Mouse (Mus musculus) heart, embryonic 14.5 days (tissue): ENCODE results near the gene Ccdc33. TPM values are rescaled to one million over a fixed set of nuclear protein-coding genes. Genes with fewer than 3 reads are reported as not detected.

Experiments used
- ATAC-seq: fragments of 200-750 bp; cut with Nextera tagmentation; 2 replicates; pipeline ENCODE4 v1.8.0; 2017; ENCODE audit warnings: low read depth, moderate TSS enrichment; ENCODE audit not compliant: insufficient number of reproducible peaks, insufficient read depth, low FRiP score
- H3K27ac ChIP-seq, 2 experiments: fragments of 200-500 bp in 1 of 2; fragments of 300-500 bp in 1 of 2; sonication (generic) in 1 of 2; replicated peaks in 1 of 2; 2 replicates each; pipeline ENCODE4 v1.5.1; 2012 to 2014; ENCODE audit warnings: low read depth in 2 of 2, low read length in 2 of 2, control low read depth in 1 of 2, mild to moderate bottlenecking in 1 of 2, mixed read lengths in 1 of 2; ENCODE audit not compliant: control insufficient read depth in 1 of 2, insufficient read depth in 1 of 2
- H3K27me3 ChIP-seq: fragments of 300-500 bp; sonication (generic); 2 replicates; pipeline ENCODE4 v1.6.1; 2014; ENCODE audit warnings: mild to moderate bottlenecking, low read length, control low read depth; ENCODE audit not compliant: control insufficient read depth, insufficient read depth
- H3K36me3 ChIP-seq: fragments of 300-500 bp; sonication (generic); 2 replicates; pipeline ENCODE4 v1.6.1; 2014; ENCODE audit warnings: mild to moderate bottlenecking, control low read depth, low read length, mixed read lengths; ENCODE audit not compliant: control insufficient read depth, insufficient read depth
- H3K4me1 ChIP-seq, 2 experiments: fragments of 200-500 bp in 1 of 2; fragments of 300-500 bp in 1 of 2; sonication (generic) in 1 of 2; 2 replicates each; pipeline ENCODE4 v1.6.1; 2012 to 2014; ENCODE audit warnings: low read length in 2 of 2, control low read depth in 1 of 2, mixed read lengths in 1 of 2; ENCODE audit not compliant: control insufficient read depth in 2 of 2, insufficient read depth in 2 of 2
- H3K4me2 ChIP-seq: fragments of 300-500 bp; sonication (generic); 2 replicates; pipeline ENCODE4 v1.6.1; 2014; ENCODE audit warnings: mild to moderate bottlenecking, low read length
- H3K4me3 ChIP-seq, 2 experiments: fragments of 200-500 bp in 1 of 2; fragments of 300-500 bp in 1 of 2; sonication (generic) in 1 of 2; 2 replicates each; pipeline ENCODE4 v1.5.1; 2012 to 2014; ENCODE audit warnings: low read length in 2 of 2, mild to moderate bottlenecking in 2 of 2, control low read depth in 1 of 2, low read depth in 1 of 2, moderate library complexity in 1 of 2; ENCODE audit not compliant: control insufficient read depth in 1 of 2, insufficient read depth in 1 of 2
- H3K9ac ChIP-seq: fragments of 300-500 bp; sonication (generic); 2 replicates; pipeline ENCODE4 v1.6.1; 2014; ENCODE audit warnings: mild to moderate bottlenecking, low read length
- H3K9me3 ChIP-seq: fragments of 300-500 bp; sonication (generic); 2 replicates; pipeline ENCODE4 v1.6.1; 2016; ENCODE audit warnings: low read length, control low read depth; ENCODE audit not compliant: control insufficient read depth
- WGBS: fragments of 180-500 bp; shearing (Covaris S2); extraction: QIAGEN DNeasy Blood & Tissue Kit; methylation state at CpG from one replicate; pipeline ENCODE4 v1.1.7; 2014; 5-methylcytosine and 5-hydroxymethylcytosine counted together
- polyA plus RNA-seq: library from polyadenylated mRNA; unstranded; fragments of >200 nt; fragmentation: Nextera tagmentation; extraction: Ambion mirVana; gene quantifications from 2 replicates; pipeline ENCODE4 v1.2.1, GENCODE M21; 2014

Ccdc33 gene
- polyA plus RNA-seq, 1 experiment from 2014 or later: not detected

DNA sequence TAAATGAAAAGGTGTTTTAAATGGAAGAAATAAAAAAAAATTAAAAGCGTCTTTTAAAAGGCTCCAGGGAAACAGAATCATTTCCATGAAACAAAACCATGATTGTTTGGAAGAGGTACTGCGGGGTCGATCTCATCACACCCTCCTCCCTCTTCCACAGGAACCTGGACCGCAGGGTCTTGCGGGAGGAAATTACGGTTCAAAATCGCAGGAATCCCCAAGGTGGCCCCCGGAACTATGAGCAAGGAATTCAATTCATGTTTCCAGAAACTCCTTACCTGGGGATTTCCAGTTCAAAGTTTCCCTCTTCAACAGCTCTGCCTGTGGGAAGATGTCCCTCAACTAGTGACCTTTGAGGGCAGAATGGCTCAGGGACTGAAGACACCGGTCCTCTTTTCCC lies 4.6 kb downstream of the Ccdc33 start:
- H3K4me1 ChIP-seq: peaks cover 19 to 28% of the 10 kb centered on the region in 2 experiments
- H3K9ac ChIP-seq: no peak overlapping the region
- ATAC-seq: no peak
- peaks cover 53% of the 10 kb centered on the region for H3K27me3 ChIP-seq
- 18% methylated on average over 9 of the region's 9 CpGs for WGBS
- no peaks in the 10 kb centered on the region for H3K9me3 ChIP-seq
- H3K4me2 ChIP-seq: peak overlapping the region; percentile 57; the same call in 1 of the 2 replicates
- H3K36me3 ChIP-seq: no peaks in the 10 kb centered on the region
- no peak overlapping the region for H3K27ac ChIP-seq
- H3K4me3 ChIP-seq: no peak overlapping the region

DNA sequence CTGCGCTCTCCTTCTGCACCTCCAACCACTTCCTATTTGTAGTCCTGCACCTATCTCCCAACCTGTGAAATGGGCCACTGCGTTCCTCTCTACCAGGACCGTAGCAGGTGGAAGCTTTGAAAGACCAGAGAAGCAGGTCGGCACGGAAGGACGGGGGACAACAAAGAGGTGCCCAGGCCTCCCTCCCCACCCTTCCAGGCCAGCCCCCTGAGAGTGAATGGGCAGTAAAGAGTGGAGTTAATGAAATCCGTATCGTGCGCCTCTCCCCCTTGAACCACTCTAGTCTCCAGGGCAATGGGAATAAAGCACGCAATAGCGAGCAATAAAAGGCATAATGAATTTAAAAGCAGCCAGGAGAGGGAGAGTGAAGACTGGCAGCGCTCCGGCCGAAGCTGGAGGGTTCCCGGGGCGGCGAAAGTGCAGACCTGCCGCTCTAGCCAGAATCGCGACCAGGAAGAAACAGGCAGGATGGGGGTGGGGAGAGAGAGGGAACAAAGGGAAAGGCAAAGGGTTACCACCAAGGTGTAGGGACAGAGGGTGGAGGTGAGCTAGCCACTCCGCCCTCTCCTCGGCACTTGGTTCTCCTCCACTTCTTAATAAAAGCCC lies 5.2 kb downstream of the Ccdc33 start:
- peak overlapping the region; percentile 17 to 30 for H3K4me3 ChIP-seq
- peak overlapping the region; percentile 57 for H3K4me2 ChIP-seq
- peaks cover 17 to 28% of the 10 kb centered on the region in 2 experiments for H3K4me1 ChIP-seq
- no peak for ATAC-seq
- H3K27ac ChIP-seq: no peak overlapping the region
- WGBS: 5% methylated on average over 22 of the region's 22 CpGs
- H3K9ac ChIP-seq: no peak overlapping the region; the same call in 1 of the 2 replicates
- H3K9me3 ChIP-seq: no peaks in the 10 kb centered on the region
- H3K36me3 ChIP-seq: no peaks in the 10 kb centered on the region
- H3K27me3 ChIP-seq: peaks cover 48% of the 10 kb centered on the region

DNA sequence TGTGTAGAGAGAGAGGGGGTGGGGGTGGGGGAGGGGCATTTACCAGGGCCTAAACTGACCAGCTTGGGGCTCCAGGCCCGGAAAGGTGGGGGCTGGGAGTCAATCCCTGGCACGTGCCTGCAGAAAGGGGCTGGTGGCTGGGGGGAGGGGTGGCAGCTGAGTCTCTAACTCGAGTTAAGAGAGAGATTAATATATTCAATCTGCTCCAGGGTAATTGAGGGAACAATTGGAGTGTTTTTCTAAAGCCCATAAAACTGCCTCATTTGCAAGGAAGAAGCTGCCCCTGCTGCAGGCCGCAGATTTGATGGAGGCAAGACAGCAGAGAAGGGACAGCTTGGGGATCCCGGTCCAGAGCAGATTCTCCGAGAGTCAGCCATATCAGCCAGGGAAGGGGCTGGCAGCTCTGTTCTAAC lies 5.8 kb downstream of the Ccdc33 start:
- peaks cover 43% of the 10 kb centered on the region for H3K27me3 ChIP-seq
- H3K4me1 ChIP-seq: peaks cover 17 to 28% of the 10 kb centered on the region in 2 experiments
- no peaks in the 10 kb centered on the region for H3K36me3 ChIP-seq
- H3K9ac ChIP-seq: no peak overlapping the region
- WGBS: 14% methylated on average over 6 of the region's 6 CpGs
- no peak overlapping the region for H3K4me2 ChIP-seq
- no peaks in the 10 kb centered on the region for H3K9me3 ChIP-seq
- ATAC-seq: no peak
- H3K4me3 ChIP-seq: no peak overlapping the region
- H3K27ac ChIP-seq: no peak overlapping the region

DNA sequence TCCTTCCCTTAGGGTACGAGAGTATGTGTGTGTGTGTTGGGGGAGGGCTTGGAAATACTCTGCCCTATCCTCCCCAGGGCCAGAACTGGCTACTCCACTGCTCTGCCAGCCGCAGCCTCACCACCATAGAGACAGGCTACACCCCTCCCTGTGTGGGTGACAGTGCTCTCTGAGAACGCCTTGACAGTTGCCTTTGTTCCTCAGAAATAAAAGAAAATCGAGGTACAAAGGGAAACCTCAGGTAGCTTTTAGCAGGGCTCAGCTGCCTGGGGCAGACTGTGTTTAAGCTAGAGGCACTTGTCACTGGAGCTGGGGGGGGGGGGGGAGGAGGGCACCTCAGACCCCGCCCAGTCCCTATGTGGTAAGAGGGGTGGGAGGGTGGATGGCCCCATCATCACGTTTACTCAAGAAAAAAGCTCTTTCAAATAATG lies 6.3 kb downstream of the Ccdc33 start:
- Histone ChIP-seq H3K4me2 (no peak overlapping the region), H3K36me3 (no peaks in the 10 kb centered on the region), H3K27me3 (peaks cover 38% of the 10 kb centered on the region), H3K27ac (no peak overlapping the region), H3K9me3 (no peaks in the 10 kb centered on the region), H3K4me3 (no peak overlapping the region), H3K9ac (no peak overlapping the region), H3K4me1 (peaks cover 17 to 28% of the 10 kb centered on the region in 2 experiments)
- 31% methylated on average over 6 of the region's 6 CpGs for WGBS
- no peak for ATAC-seq

DNA sequence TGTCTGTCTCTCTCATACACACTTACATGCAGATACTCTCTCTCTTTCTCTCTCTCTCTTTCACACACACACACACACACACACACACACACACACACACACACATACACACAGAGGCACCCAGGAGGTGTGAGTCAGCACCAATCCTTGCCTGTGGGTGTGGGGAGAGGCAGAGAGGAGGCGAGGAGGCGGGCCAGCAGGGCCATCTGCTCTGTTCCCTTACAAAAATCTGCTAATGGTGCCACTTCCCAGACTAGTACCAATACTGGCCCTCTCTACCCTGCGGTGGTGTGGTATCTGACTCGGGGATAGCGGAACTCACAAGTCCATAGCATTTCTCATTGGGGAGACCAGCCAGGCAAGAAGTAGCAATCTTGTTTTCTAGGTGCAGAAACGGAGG lies 7.2 kb downstream of the Ccdc33 start:
- Histone ChIP-seq H3K36me3 (no peaks in the 10 kb centered on the region), H3K9ac (no peak overlapping the region), H3K9me3 (no peaks in the 10 kb centered on the region), H3K27me3 (peaks cover 29% of the 10 kb centered on the region), H3K4me3 (no peak overlapping the region), H3K27ac (no peak overlapping the region), H3K4me2 (no peak overlapping the region), H3K4me1 (peaks cover 17 to 28% of the 10 kb centered on the region in 2 experiments)
- WGBS: 72% methylated on average over 6 of the region's 6 CpGs
- no peak for ATAC-seq

DNA sequence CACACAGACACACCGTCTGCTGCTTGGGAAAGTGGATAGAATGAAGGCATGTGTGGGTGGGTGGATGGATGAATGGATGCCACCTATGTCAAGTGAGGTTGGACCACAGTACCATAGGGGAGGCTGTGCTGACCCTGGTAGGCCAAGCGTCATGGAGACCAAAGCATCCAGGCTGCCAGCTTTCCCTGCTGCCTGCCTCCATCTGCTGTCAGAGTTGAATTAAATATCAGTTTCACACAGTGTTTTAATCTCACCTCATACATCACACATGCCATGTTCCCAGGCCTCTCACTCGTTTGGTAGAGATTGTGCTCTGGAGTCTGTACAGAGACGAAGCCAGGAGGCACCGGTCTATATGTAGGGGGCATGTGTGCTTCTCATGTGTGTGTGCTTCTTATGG lies 7.8 kb downstream of the Ccdc33 start:
- H3K4me3 ChIP-seq: no peak overlapping the region
- H3K9ac ChIP-seq: no peak overlapping the region
- ATAC-seq: no peak
- H3K4me1 ChIP-seq: peaks cover 15 to 25% of the 10 kb centered on the region in 2 experiments
- H3K4me2 ChIP-seq: no peak overlapping the region
- no peaks in the 10 kb centered on the region for H3K36me3 ChIP-seq
- no peaks in the 10 kb centered on the region for H3K9me3 ChIP-seq
- H3K27me3 ChIP-seq: peaks cover 23% of the 10 kb centered on the region
- no peak overlapping the region for H3K27ac ChIP-seq
- WGBS: 59% methylated on average over 5 of the region's 5 CpGs

DNA sequence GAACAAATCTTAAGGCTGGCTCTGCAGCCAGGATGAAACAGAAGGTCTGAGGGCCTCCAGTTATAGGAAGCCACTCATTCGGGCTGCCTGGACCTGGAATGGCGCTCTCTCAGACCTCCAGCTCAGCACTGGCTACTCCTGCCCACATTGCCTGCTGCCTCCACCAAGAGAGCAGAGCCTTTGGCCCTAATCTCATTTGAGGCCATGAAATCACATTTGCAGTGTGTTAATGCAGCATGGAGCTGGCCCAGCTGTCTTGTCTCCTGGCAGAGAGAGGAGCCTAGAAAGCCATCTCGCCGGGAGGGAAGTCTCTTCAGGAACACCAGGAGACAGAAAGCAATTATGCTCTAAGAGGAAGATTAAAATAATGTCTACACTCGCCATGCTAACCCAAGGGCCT lies 11.1 kb downstream of the Ccdc33 start:
- no peak overlapping the region for H3K27ac ChIP-seq
- H3K9me3 ChIP-seq: no peaks in the 10 kb centered on the region
- 55% methylated on average over 5 of the region's 5 CpGs for WGBS
- no peaks in the 10 kb centered on the region for H3K36me3 ChIP-seq
- no peak overlapping the region for H3K4me2 ChIP-seq
- H3K9ac ChIP-seq: no peak overlapping the region
- H3K27me3 ChIP-seq: peaks cover 5% of the 10 kb centered on the region; the same call in 1 of the 2 replicates
- no peak for ATAC-seq
- H3K4me1 ChIP-seq: peaks cover 0 to 2% of the 10 kb centered on the region in 2 experiments; a peak in 1 of 4 replicates
- no peak overlapping the region for H3K4me3 ChIP-seq
